Mouse (Mus musculus) adrenal gland, postnatal 25 days (tissue): ENCODE data around the gene Clec3a. TPM values are rescaled to one million over a fixed set of nuclear protein-coding genes. Genes with fewer than 3 reads are reported as not detected.

Experiments
- DNase-seq: peaks from one replicate; pipeline ENCODE4 v3.0.0; 2021; ENCODE audit warnings: mixed read lengths
- total RNA-seq: library from RNA; stranded (reverse); gene quantifications from 2 replicates; pipeline ENCODE4 v1.2.3, GENCODE M21; 2021

Clec3a gene
- total RNA-seq, 1 experiment from 2014 or later, result not detected

DNA sequence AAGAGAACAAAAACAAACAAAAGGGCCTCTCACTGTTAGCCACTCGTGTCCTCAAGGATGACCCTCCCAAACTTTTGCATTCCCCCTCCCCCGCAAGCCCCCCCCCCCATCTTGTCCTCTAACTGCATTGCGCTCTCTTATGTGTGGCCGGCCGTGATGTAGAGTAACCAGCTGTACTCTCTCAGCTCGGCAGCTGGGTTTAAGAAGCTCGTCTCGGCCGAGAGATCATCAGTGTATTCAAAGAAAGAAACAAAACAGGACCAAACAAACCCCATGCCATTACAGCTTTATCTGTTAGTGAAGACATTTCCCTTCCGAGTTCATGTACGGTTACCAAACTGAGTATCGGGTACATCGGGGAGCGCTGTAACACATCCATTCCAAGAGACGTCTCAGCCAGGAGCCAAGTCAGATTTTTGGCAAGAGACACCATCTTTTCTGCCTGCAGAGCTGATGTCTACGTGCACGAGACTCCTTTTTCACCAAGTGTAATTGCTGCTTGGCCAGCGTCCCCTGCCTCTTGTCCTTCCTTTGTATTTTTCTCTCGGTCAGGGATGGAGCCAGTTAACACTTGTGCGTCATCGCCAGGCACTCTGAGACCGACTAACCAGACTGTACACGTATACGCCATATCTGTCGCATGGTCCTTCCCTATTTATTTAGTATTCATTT lies 40.4 kb downstream of the Clec3a start:
- no peak for DNase-seq

DNA sequence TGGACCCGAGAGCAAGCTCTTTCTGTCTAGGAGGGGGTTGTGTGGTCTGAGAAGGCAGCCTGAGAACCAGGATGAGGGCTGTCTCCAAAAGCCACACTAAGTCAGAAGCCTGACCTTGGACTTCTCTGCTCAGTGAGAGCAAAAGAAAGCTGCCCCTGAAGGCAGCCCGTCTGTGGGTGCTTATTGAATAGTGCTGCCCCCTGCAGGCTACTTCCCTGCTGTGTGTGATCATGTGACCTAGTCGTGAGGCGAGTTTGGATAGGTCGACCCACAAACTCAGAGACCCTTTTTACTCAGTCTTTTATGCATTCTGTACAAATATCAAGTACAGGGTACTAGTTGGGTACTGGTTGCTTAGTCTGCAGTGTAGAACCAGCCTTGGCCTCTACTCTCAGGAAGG lies 42.7 kb downstream of the Clec3a start:
- DNase-seq, result no peak

DNA sequence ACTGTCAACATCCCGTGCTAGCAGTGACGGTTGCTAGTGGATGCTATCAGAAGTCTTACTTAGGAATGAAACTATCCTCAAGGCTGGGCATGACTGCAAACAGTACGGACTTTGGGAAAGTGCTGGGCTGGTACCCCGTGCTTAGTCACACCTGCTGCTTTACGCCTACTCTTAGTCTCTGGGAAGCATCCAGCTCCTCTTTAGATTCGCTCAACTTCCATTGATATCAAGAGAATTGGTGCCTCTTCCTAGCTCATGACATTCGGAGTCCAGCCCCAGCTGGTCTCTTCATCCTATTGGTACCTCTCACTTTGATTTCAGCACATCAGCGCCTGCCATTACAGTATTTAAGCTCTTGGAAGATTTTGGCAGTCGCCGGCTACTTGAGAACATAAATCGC lies 44.7 kb downstream of the Clec3a start:
- no peak for DNase-seq

DNA sequence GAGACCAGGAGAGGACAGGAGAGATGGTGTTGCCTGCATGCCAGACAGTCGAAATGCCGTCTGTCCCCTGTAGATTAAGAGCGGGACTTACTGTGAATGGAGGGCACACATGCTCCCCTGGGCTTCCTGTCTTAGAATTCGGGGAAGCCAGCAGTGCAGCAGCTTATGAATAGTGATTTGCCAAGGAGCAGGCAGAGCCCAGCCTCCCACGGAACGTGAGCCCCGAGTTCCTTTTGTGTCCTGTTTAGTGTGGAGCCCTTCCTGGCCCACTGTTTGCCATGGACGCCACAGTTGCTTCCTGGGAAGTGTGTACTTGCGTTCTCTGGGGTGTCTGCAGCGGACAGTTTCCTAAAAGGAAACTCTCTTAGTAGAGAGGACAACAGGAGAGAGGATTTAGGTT lies 45.4 kb downstream of the Clec3a start:
- no peak for DNase-seq

DNA sequence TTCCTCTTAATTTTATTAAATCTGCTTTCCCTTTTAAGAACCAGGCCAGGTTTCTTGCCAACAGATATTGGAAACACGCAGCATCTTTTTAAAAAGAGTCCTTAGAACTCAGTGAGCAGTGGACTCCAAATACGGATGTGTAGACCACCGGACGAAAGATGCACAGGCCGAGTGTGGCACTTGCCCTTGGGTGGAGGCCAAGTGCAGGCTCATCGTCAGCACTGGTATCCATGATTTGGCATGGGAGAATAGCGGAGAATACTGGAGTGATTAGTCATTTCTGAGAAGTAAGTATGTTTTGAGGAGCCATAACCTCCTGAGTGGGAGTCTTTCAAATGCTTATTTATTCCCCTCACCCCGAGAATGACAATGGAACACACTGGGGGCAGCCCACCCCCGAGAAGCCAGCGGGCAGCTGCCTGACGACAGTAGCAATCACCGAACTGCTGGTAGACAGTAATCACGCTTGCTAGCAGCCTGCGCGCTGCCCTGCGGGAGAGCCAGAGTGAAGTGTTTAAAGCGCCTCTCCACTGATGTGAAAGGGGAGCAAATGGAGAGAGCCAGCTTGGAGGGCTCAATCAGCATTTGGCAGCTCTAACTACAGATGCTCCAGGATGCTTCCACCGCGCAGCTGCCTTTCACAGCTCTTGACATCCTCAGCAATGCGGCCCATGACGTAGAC lies 50.8 kb downstream of the Clec3a start:
- DNase-seq, result no peak

DNA sequence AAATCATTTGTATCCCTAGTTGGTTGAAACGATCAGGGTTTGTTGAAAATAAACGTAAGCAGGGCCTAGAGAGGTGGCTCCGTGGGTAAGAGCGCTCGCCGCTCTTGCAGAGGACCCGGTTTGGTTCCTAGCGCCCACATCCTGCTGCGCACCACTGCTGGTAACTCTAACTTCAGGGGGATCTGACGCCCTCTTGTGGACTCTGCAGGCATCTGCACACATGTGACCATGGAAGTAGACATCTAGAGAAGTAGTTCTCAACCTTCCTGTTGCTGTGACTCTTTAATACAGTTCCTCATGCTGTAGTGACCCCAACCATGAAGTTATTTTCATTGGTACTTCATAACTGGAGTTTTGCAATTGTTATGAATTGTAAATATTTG lies 51.3 kb downstream of the Clec3a start:
- DNase-seq, result no peak

DNA sequence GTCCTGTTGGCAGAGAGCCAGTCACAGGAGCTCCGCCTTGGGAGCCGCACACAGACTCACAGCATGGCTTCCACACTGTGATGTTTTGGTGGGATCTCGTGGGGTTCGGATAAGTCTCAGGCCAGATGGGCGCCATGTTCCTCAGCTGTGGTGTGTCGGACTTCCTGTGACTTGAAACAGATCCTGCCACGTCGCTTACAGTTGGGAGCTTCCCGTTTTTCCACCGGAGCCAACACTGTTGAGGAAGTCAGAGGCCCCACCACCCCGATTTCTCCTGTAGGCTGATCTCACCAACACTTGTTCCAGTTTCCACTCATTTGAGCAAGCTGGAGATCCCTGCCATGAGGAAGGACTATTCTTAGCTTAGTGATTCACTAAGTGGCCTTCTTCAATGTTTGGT lies 55.7 kb downstream of the Clec3a start:
- DNase-seq, result no peak

Other genes with a start within 250 kb of the Clec3a start
- gene Vat1l, start 212.5 kb upstream of the Clec3a start, total RNA-seq, result 11.5 and 17.5 TPM in 2 replicates
- 31.3 and 37.2 TPM in 2 replicates for gene Wwox, start 21.6 kb downstream of the Clec3a start, total RNA-seq